Mouse (Mus musculus) cortical plate, adult 2 months (tissue): ENCODE measurements around the gene Sema6c. TPM values are rescaled to one million over a fixed set of nuclear protein-coding genes. Genes with fewer than 3 reads are reported as not detected.

Experiments used
- H3K27ac ChIP-seq: fragments of 200-500 bp; 2 replicates; pipeline ENCODE4 v1.5.1; 2012; ENCODE audit warnings: low read length, control low read depth, inconsistent platforms; ENCODE audit not compliant: insufficient read depth
- H3K4me1 ChIP-seq: fragments of 200-500 bp; 2 replicates; pipeline ENCODE4 v1.6.1; 2011; ENCODE audit warnings: low read length; ENCODE audit not compliant: control insufficient read depth, insufficient read depth
- H3K4me3 ChIP-seq: fragments of 200-500 bp; 2 replicates; pipeline ENCODE4 v1.5.1; 2011; ENCODE audit warnings: mild to moderate bottlenecking, low read length, control low read depth; ENCODE audit not compliant: insufficient read depth
- CTCF ChIP-seq: fragments of 200-500 bp; IDR thresholded peaks from 2 replicates; pipeline ENCODE4 v1.5.1; 2011; ENCODE audit warnings: mild to moderate bottlenecking, control low read depth, low read length; ENCODE audit not compliant: insufficient read depth; ENCODE audit errors: extremely low read depth
- POLR2A ChIP-seq: fragments of 200-500 bp; IDR thresholded peaks from 2 replicates; pipeline ENCODE4 v1.6.1; 2011; ENCODE audit warnings: mild to moderate bottlenecking, low read length, control low read depth; ENCODE audit not compliant: insufficient read depth; ENCODE audit errors: extremely low read depth
- polyA plus RNA-seq: library from polyadenylated mRNA; depleted of rRNA; stranded (reverse); fragments of >200 nt; gene quantifications from 2 replicates; pipeline ENCODE4 v1.2.3, GENCODE M21; 2012

Gene Sema6c
- polyA plus RNA-seq, 1 experiment: 26.1 TPM

DNA sequence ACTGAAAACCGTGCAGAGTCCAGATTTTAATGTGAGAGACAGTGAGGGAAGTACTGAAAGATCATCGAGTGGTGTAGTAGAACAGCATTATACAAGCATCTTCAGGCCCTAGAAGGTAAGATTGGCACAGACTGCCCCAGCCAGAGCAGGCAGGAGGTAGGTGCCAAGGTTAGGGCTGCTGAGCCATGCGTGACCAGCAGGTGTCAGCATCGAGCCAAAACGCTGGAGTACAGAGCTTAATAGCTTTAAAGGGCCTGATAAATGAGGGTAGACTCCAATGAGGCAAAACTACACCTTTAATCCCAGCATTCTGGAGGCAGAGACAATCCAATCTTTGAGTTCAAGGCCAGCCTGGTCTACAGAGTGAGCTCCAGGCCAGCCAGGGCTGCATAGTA, 17.6 kb upstream of the Sema6c start:
- Histone ChIP-seq H3K4me1 (no peaks in the 10 kb centered on the region), H3K4me3 (no peak overlapping the region), H3K27ac (no peak overlapping the region)
- TF ChIP-seq POLR2A: no peak
- TF ChIP-seq CTCF: peak; percentile 96

GRCm38 (mm10) chr3:95147924-95148323, 12.3 kb upstream of the Sema6c start:
- H3K4me1 ChIP-seq: no peaks in the 10 kb centered on the region
- H3K4me3 ChIP-seq: no peak overlapping the region
- TF ChIP-seq POLR2A: no peak
- no peak for TF ChIP-seq CTCF
- no peak overlapping the region for H3K27ac ChIP-seq

GRCm38 (mm10) chr3:95153874-95154273, 6.4 kb upstream of the Sema6c start:
- no peak overlapping the region for H3K4me3 ChIP-seq
- H3K4me1 ChIP-seq: no peaks in the 10 kb centered on the region
- no peak overlapping the region for H3K27ac ChIP-seq
- TF ChIP-seq POLR2A: no peak
- peak; percentile 53 for TF ChIP-seq CTCF

GRCm38 (mm10) chr3:95159511-95159986, 708 bp upstream of the Sema6c start:
- H3K27ac ChIP-seq: no peak overlapping the region

GRCm38 (mm10) chr3:95161041-95161551, 839 bp downstream of the Sema6c start:
- H3K27ac ChIP-seq: no peak overlapping the region

More at GRCm38 (mm10) chr3:95159511-95159986, 708 bp upstream of the Sema6c start:
- Histone ChIP-seq H3K4me3 (peak overlapping the region; percentile 99), H3K4me1 (peaks cover 3% of the 10 kb centered on the region; the same call in 1 of the 2 replicates)
- TF ChIP-seq POLR2A (no peak), CTCF (no peak)

DNA sequence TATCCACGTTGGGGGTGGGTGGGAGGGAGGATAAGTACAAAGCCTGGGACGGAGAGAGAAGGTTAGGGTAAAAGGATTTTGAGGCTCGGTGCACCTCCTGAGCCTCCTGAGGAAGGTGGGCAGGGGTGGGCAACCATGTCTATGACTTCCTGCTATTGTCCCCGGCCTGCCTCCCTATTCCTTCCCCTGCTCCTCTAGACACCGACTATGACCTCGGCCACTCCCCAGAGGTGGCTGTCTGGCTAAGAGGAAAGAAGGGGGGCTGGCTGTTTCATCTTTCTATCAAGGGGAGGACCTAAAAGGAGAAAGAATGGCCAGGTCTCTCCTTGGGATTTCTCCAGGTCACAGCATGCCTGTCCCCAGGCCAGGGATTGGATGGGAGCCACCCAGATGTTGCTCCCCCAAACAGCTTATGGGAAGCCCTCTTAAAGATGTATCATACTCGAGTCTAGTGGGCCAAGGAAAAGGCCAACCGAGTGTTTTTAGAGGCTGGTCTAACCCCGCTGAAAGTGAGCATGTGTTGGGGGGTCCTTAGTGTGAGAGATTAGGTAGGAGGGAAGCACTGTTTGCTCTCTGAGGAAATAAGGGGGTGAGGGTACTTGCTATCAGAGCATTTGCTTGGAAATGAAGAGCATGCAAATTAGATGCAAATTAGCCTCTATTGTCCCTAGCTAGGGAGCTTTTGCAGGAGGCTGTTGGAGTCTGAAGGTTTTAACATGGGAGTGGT, 1.5 kb downstream of the Sema6c start:
- Histone ChIP-seq H3K4me3 (peak overlapping the region; percentile 99), H3K4me1 (peaks cover 3% of the 10 kb centered on the region; the same call in 1 of the 2 replicates), H3K27ac (no peak overlapping the region)
- TF ChIP-seq POLR2A (no peak), CTCF (no peak)

More at GRCm38 (mm10) chr3:95161041-95161551, 839 bp downstream of the Sema6c start:
- Histone ChIP-seq H3K4me1 (peaks cover 3% of the 10 kb centered on the region; the same call in 1 of the 2 replicates), H3K4me3 (peak overlapping the region; percentile 99)
- no peak for TF ChIP-seq CTCF
- no peak for TF ChIP-seq POLR2A

DNA sequence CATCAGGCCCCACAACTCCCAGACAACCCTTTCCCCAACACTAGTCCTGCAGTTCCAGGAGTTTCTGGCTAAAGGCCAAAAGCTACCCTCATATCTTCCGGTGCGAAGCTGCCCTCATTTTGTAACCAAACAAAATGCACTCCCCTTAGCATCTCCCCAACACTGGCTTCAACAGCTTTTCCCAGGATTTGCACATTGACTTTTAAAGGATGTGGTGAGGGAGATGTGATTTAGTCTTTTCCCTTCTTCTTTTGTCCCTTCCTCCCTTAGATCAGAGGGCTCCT, 2.0 kb downstream of the Sema6c start:
- Histone ChIP-seq H3K4me1 (peaks cover 3% of the 10 kb centered on the region; the same call in 1 of the 2 replicates), H3K4me3 (peak overlapping the region; percentile 99; the same call in 1 of the 2 replicates), H3K27ac (no peak overlapping the region)
- TF ChIP-seq CTCF (no peak), POLR2A (no peak)

DNA sequence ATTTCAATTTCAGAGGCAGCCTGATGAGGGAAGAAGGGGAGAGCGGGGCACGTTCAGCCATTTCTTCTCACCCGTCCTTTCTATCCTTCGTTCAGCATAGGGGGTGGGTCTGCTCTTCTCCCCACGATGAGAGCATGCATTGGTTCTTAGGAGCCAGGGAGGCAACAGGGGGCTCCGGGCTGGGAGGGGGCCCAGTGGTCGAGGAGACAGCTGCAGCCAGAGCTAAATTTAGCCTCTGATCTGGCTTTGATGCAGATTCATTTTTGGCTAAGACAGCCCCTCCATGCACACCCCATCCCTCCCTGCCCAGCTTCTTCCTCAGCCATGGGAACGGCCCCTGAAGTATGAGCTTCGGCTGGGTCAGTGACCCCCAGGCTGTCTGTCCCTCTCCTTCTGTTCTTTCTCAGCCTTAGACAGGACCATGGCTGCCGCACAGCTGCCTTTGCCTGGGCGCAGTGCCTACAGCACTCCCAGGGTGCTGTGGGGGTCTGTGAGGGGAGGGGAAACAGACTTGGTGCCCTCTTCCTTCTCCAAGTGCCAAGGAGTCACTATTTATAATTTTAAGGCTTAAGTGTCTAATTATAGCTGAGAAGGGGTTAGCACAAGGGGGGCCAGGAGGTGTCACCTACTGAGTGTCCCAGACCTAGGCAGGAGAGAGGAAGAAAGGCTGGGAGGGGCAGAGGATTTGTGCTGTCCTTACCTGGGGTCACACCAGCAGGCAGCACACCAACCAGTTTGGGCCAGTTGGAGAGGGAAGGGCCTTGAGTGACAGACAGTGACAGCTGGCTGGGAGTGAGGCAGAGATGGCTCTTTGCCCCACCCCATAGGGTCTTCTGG, 3.4 kb downstream of the Sema6c start:
- Histone ChIP-seq H3K4me1 (peaks cover 3% of the 10 kb centered on the region; the same call in 1 of the 2 replicates), H3K27ac (no peak overlapping the region), H3K4me3 (no peak overlapping the region)
- no peak for TF ChIP-seq POLR2A
- TF ChIP-seq CTCF: no peak

GRCm38 (mm10) chr3:95164256-95164550, 3.9 kb downstream of the Sema6c start:
- no peak overlapping the region for H3K4me3 ChIP-seq
- no peak for TF ChIP-seq POLR2A
- TF ChIP-seq CTCF: no peak

More at GRCm38 (mm10) chr3:95164256-95164550, 3.9 kb downstream of the Sema6c start:
- peaks cover 3% of the 10 kb centered on the region; the same call in 1 of the 2 replicates for H3K4me1 ChIP-seq
- H3K27ac ChIP-seq: no peak overlapping the region
